Mouse (Mus musculus) layer of hippocampus, adult 9-11 months (tissue): ENCODE results near the gene 9530003J23Rik.
"Not testable (repeated sequence)": the region's sequence is repeated elsewhere in the genome, so short reads cannot be mapped to it uniquely, and the experiment has no call there.

ENCODE experiments used
- DNase-seq: peaks from one replicate; pipeline ENCODE4 v3.0.0; 2022

The 9530003J23Rik gene

DNA sequence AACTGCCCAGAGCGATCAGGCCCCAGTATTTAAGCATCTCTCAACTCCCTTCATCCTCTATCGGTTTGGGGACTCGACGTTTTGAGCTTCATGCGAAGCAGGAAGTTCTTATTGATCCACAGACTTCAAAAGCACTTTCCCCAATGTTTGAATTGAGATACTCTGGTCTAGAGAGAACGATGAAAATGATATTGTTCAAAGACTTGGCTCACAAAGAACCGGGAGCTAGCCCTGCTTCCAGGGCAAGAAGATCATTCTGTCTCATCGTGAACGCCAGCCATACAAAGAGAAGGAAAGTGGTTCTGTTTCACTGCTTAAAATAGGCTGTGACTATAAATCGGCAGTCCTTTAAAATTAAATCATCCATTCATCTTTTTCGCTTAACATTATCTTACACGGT lies at the start of gene 9530003J23Rik:
TSS of gene 9530003J23Rik (minus strand) at position 101 of the 400 bp plus-strand sequence.
- no peak for DNase-seq

- DNase-seq: no peak
Measured at GRCm38 (mm10) chr10:117287226-117287850, 48.8 kb upstream of the 9530003J23Rik start.

DNA sequence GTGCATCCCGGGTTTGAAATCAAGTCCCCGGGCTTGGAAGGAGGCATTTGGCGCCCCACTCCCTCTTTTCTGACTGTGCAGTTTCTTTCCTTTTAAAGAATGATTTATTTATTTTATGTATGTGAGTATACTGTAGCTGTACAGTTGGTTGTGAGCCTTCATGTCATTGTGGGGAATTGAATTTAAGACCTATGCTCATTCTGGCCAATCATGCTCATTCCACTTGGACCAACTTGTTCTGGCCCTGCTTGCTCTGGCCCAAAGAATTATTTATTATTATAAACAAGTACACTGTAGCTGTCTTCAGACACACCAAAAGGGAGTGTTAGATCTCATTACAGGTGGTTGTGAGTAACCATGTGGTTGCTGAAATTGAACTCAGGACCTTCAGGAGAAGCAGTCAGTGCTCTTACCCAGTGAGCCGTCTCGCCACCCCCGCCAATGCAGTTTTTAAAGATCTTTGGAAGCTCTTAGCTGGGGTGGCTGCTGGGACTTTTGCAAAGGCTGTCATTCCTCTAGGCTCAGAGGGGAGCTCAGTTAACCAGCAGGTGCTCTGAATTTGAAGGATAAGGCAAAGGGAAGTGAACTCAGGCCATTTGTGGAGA lies 48.0 kb upstream of the 9530003J23Rik start:
- DNase-seq: no peak

DNA sequence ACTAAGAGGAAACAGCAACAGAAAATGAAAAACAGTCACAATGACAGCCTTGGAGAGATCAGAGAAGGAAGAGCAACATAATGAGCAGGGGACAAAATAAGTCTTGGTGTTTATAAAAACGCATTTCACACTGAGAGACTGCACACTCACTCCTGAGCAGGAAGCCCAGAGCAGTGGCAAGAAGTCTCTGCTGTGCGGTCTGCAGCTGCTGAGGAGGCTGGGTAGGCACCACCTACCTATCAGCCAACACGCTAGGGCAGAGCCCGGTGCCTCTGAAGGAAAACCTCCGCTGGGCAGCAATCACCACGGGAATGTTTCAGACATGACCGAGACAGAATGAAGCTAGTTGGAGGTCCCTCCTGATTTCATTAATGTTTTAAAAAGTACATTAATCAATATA lies 47.1 kb upstream of the 9530003J23Rik start:
- DNase-seq: not testable (repeated sequence)

- peak; percentile 36 for DNase-seq
Measured at GRCm38 (mm10) chr10:117284578-117285520, 46.3 kb upstream of the 9530003J23Rik start.

DNA sequence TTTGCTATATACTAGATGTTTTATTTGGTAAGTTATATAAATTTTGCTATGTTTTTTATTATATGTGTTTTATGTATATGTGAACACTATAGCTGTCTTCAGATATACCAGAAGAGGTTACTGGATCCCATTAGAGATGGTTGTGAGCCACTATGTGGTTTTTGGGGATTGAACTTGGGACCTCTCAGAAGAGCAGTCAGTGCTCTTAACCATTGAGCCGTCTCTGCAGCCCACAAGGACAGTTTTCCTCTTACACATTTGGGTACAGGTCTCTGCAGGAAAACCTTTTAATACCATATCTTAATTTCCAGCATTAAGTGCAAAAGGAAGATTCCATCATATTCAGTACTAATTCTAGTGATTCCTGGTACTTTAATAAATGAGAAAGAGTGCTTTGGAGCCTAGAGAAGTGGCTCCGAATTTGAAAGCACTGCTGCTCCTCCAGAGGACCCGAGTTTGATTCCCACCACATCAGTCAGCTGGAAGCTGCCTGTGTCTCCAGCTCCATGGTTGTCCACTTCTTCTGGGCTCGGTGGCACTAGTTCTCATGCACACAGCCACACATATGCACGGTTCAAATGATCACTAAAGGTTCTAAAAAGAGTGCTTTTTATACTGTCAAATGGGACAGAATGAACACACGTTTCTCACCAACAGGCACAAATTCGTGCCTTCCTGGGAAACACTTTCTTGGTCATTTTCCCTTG lies 45.5 kb upstream of the 9530003J23Rik start:
- no peak for DNase-seq

- DNase-seq: not testable (repeated sequence)
Measured at GRCm38 (mm10) chr10:117283196-117283595, 44.7 kb upstream of the 9530003J23Rik start.

- no peak for DNase-seq
Measured at GRCm38 (mm10) chr10:117282551-117282950, 44.0 kb upstream of the 9530003J23Rik start.

DNA sequence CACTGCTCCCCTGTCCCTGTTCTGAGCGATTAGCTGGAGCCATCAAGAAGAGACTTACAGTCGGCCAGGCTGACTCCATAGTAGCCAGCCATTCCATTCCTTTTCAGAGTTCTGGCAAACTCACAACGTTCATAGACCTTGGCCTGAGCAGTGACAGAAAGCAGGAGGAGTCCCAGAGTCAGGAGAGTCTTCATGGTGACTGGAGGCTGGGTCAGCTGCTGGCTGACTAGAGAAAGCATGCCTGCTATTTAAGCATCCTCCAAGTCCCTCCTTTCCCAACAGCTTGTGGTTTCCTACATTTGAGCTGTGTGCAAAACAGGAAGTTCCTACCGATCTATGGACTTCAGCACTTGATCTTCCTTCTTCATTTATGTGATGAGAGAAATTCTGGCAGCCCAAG lies 43.5 kb upstream of the 9530003J23Rik start, which contains the start of gene Lyz2:
TSS of gene Lyz2 (minus strand) at position 273 of the 400 bp plus-strand sequence.
- peak; percentile 44 for DNase-seq

DNA sequence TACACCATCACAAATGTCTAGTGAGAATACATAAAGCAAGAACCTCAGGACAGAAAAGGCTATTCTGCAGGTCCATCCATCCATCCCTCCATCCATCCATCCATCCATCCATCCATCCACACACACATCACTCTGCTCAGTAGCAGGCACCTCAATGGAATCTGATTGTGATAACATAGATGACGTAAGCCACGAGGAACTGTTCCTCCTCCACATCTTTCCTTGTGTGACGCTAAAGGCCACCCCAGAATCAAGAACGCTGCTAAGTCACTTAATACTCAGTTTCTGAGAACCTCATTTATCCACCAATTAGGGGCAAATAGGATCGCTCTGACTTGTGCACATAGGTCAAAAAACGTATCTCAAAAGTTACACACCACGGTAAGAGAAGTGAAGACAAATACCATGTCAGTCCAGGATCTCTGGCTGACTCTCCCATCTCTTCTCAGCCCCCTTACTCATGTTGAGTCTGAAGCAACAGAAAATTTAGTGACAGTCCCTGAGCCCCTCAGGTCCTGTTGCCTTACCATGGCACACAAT lies 42.9 kb upstream of the 9530003J23Rik start:
- DNase-seq: no peak

- no peak for DNase-seq
Measured at GRCm38 (mm10) chr10:117280000-117280399, 41.5 kb upstream of the 9530003J23Rik start.

- DNase-seq: not testable (repeated sequence)
Measured at GRCm38 (mm10) chr10:117278510-117278909, 40.0 kb upstream of the 9530003J23Rik start.

DNA sequence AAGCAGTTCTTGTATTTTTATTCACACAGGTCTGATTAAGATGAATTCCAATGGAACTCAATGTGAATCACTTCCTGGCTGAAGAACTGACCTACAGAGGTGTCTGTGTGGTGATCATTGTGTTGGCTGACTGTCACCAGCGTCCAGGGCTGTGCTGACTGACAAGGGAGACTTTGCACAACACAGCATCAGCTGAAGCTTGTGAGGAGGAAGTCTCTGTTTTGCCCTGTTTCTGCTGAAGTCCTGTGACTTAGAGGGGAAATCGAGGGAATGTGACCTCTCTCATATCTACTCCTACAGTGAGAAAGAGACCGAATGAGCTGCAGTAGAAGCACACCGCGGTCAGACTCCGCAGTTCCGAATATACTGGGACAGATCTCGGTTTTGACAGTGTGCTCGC lies 39.3 kb upstream of the 9530003J23Rik start:
- peak; percentile 53 for DNase-seq

- no peak for DNase-seq
Measured at GRCm38 (mm10) chr10:117275681-117276369, 37.3 kb upstream of the 9530003J23Rik start.

- not testable (repeated sequence) for DNase-seq
Measured at GRCm38 (mm10) chr10:117274645-117275044, 36.1 kb upstream of the 9530003J23Rik start.

DNA sequence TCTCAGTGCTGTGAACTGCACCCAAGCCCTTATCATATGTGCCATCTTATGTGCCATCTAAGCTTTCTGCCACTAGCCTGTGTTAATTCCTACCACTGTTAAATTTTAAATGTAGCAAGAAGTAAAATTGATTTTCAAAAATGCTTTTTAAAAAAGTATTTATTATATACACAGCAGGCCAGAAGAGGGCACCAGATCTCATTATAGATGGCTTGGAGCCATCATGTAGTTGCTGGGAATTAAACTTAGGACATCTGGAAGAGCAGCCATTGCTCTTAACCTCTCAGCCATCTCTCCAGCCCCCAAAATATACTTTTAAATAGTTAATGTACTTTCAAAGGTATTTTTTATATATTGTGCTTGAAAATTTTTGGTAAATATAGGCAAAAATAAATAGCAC lies 33.5 kb upstream of the 9530003J23Rik start:
- DNase-seq: no peak

DNA sequence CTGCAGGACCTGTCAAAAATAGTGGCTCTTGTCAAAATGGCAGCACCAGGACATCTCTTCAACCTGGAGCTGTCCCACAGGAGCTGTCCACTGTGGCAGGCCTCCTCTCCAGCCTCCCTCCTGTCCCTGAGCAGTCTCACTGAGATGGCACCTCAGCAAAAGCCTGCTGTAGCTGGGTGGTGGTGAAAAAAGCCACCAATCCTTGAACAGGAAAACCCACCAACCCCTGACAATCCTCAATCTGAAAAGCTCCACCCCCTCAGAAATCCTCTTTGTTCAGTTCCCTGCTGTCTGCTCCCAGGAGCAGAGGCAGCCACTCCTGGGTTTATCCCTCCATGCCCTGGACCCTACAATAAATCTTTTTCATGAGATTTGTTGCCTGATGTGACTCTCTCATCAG lies 21.4 kb upstream of the 9530003J23Rik start:
- no peak for DNase-seq

DNA sequence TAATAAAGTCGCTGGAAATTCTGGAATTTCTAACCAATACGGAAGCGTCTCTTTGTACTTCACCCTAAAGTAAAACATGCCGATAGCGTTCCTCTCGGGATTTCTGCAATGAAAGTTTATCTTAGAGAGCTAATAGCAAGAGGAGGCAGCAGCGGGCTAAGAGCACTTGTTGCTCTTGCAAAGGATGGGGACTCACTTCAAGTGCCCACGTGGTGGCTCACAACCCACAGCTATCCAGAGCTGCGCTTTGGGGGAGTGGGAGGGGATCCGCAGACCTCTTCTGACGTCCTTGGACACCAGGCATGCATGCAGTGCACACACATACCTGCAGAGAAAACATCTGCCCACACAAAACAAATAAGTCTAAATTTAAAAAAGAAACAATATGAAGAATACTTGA lies 2.6 kb downstream of the 9530003J23Rik start:
- DNase-seq: no peak

GRCm38 (mm10) chr10:117234825-117235224 lies 3.7 kb downstream of the 9530003J23Rik start:
- DNase-seq: no peak

DNA sequence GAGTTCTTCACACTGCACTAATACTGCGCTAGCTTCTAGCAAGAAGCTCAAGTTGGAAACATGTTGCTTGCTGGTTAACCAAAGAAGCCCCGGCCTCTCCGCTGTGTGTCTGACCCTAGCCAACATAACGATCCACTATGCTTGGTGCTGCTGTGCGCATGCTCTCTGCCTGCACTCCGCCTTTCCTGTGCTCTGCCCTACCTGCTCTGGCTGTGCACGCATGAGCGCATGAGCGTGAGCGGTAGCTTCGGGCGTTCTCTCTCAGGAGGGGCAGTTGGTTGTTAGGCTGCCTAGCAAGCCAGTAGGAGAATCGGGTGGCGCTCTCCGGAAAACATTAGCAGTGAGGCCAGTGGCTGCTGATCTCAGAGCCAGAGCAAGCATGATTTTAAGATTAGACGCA lies 8.7 kb downstream of the 9530003J23Rik start:
- no peak for DNase-seq

DNA sequence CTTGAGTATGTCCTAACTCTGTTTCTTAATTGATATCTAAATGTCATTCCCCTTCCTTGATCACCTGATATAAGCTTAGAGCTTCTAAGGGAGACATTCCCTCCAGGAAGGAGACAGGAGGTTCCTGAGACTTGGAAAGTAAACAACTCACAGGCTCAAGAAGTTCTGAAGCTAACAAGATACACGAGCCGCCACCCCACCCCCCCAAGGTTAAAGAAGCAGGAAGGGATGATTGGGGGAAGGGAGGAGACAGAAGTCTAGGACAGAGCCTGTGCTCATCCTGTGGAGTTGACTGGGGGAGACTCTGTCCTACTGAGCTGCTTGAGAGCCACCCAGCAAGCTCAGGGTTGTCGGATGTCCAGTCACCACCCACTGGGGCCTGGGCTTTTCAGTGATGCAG lies 12.5 kb downstream of the 9530003J23Rik start:
- DNase-seq: no peak

- no peak for DNase-seq
Measured at GRCm38 (mm10) chr10:117225094-117225493, 13.4 kb downstream of the 9530003J23Rik start.
